Mouse (Mus musculus) ES-E14 (cell line): ENCODE measurements around the gene Lbh. TPM values are rescaled to one million over a fixed set of nuclear protein-coding genes. Genes with fewer than 3 reads are reported as not detected.

ENCODE experiments used
- DNase-seq: peaks from one replicate; pipeline ENCODE4 v3.0.0-alpha.2; 2013; ENCODE audit warnings: low read depth, low spot score
- H3K27ac ChIP-seq: 2 replicates; pipeline ENCODE4 v1.5.1; 2012; ENCODE audit warnings: low read depth, mild to moderate bottlenecking, low read length, moderate library complexity, mixed read lengths; ENCODE audit not compliant: poor library complexity, insufficient read depth, severe bottlenecking
- H3K36me3 ChIP-seq: 2 replicates; pipeline ENCODE4 v1.6.1; 2012; ENCODE audit warnings: mild to moderate bottlenecking, low read length, moderate library complexity, mixed read lengths; ENCODE audit not compliant: control insufficient read depth, poor library complexity, insufficient read depth, severe bottlenecking
- H3K4me1 ChIP-seq, 2 experiments: fragments of 150-350 bp in 1 of 2; sonication (generic) in 1 of 2; 2 replicates each; pipeline ENCODE4 v1.6.1; 2012; ENCODE audit warnings: low read length in 2 of 2, mild to moderate bottlenecking in 1 of 2, mixed read lengths in 1 of 2; ENCODE audit not compliant: control insufficient read depth in 2 of 2, insufficient read depth in 2 of 2, poor library complexity in 1 of 2
- H3K4me3 ChIP-seq, 2 experiments: fragments of 150-350 bp in 1 of 2; sonication (generic) in 1 of 2; 2 replicates each; pipeline ENCODE4 v1.5.1; 2012; ENCODE audit warnings: low read length in 2 of 2, low read depth in 1 of 2, mild to moderate bottlenecking in 1 of 2, mixed read lengths in 1 of 2; ENCODE audit not compliant: insufficient read depth in 1 of 2, poor library complexity in 1 of 2, severe bottlenecking in 1 of 2
- H3K9ac ChIP-seq: 2 replicates; pipeline ENCODE4 v1.6.1; 2012; ENCODE audit warnings: low read depth, mild to moderate bottlenecking, low read length, mixed read lengths; ENCODE audit not compliant: poor library complexity, insufficient read depth, severe bottlenecking
- H3K9me3 ChIP-seq: fragments of 150-350 bp; sonication (generic); 2 replicates; pipeline ENCODE4 v1.6.1; 2012; ENCODE audit warnings: low read depth, mild to moderate bottlenecking, low read length; ENCODE audit not compliant: control insufficient read depth, insufficient read depth
- CHD2 ChIP-seq: IDR thresholded peaks from 2 replicates; pipeline ENCODE4 v1.6.1; 2014; ENCODE audit warnings: mild to moderate bottlenecking, low read depth, low read length, inconsistent platforms
- HCFC1 ChIP-seq: IDR thresholded peaks from 2 replicates; pipeline ENCODE4 v1.6.1; 2012; ENCODE audit warnings: low read length, inconsistent platforms, borderline replicate concordance; ENCODE audit not compliant: insufficient read depth
- MAFK ChIP-seq: IDR thresholded peaks from 2 replicates; pipeline ENCODE4 v1.6.1; 2014; ENCODE audit warnings: mild to moderate bottlenecking, low read depth, low read length, inconsistent platforms; ENCODE audit not compliant: insufficient read depth
- ZC3H11A ChIP-seq: IDR thresholded peaks from 2 replicates; pipeline ENCODE4 v1.6.1; 2012; ENCODE audit warnings: low read depth, mild to moderate bottlenecking, inconsistent platforms, low read length, borderline replicate concordance
- ZNF384 ChIP-seq: IDR thresholded peaks from 2 replicates; pipeline ENCODE4 v1.6.1; 2012; ENCODE audit warnings: low read depth, low read length, inconsistent platforms
- in situ Hi-C, 2 experiments: fragments of 600-800 bp; cut with MboI; formaldehyde crosslinking; loops; one replicate each; pipeline ENCODE4 v1.15.1; 2025; ENCODE audit warnings: low sequenced_read_pairs in 2 of 2, inconsistent platforms in 1 of 2; ENCODE audit not compliant: unreplicated experiment in 2 of 2
- total RNA-seq: library from RNA; depleted of rRNA; stranded (reverse); fragments of 300-350 nt; gene quantifications from 2 replicates; pipeline ENCODE4 v1.2.3, GENCODE M21; 2012

The Lbh gene
- total RNA-seq, 1 experiment: 5.2 TPM

DNA sequence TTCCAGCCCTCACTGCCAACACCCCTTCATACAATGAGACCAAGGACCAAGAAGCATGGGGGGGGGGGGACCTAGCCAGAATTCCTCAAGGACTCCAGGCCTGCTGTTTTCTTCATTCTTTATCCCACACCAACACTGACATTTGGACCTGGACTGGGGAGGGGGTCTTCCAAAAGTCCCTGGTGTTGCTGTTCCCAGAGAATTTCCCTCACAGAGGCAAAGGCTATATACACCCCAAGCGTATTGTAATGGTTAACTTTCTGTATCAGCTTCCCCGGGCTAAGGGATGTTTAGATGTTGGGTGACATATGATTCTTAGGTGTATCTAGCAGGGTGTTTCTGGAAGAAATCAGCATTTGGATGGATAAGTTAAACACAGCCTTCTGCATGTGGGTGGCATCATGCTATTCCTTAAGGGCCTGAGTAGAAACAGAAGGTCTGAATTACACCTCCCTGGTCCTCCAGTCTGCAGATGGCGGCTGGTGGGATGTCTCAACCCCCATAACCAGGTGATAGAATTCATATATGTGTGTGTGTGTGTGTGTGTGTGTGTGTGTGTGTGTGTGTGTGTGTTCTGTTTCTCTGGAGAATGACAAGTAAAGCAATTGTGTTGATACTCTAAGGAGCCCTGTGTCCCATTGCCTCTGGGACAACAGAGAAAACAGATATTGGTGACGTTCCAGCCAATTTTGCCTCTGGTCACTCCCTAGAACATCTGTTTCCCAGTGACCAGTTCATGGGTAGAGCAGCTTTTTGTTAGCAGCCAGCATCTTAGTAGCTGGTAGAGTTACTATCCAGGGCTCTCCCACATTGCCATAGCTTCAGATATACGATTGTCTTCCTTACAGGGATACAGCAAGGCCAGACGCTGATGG is 35.9 kb downstream of the Lbh start:
- H3K36me3 ChIP-seq: no peaks in the 10 kb centered on the region
- no peaks in the 10 kb centered on the region for H3K9me3 ChIP-seq
- no peak overlapping the region for H3K4me3 ChIP-seq
- H3K9ac ChIP-seq: no peak overlapping the region
- TF ChIP-seq MAFK (no peak), ZC3H11A (no peak), CHD2 (no peak), HCFC1 (no peak), ZNF384 (no peak)
- DNase-seq: no peak
- no peaks in the 10 kb centered on the region for H3K4me1 ChIP-seq
- no peak overlapping the region for H3K27ac ChIP-seq
- in situ Hi-C loops: no loop called here

DNA sequence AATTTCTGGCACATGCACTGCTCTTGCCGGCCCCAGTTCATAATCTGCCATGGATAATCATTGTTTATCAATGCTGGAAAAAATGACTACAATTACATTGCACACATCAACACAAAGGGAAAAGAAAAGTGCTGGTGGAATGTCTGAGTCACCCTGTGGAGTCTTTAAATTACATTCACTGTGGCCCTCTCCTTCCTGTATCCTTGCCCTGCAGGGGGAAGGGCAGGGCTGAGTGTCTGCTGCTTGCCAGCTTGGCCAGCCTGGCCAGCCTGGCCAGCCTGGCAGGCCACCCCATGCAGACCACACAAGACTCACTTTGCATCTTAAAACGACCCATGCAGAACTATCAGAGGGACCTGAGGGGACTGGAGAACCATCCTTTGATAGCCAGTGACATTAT is 37.4 kb downstream of the Lbh start:
- DNase-seq: no peak

DNA sequence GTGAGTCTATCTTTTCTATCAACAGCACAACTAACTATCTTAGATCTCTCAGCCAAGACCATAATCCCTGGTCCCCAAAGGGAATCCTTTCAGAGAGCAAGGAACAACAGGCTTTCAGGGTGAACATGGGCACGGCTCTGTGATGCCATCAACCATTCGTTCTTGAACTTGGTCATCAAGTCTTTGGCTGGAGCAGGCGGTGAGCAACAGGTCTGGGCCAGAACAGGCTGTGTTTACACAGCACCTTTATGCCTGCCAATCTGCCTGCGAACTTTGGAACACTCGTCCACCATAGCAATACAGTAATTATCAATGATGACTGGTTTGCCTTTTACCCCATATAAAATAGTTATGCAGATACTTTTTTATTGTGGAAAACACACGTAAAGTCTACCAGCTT is 38.9 kb downstream of the Lbh start:
- in situ Hi-C loops: no loop called here
- Histone ChIP-seq H3K36me3 (no peaks in the 10 kb centered on the region), H3K27ac (no peak overlapping the region), H3K4me3 (no peak overlapping the region), H3K9me3 (no peaks in the 10 kb centered on the region), H3K9ac (no peak overlapping the region), H3K4me1 (no peaks in the 10 kb centered on the region)
- TF ChIP-seq MAFK (no peak), ZC3H11A (no peak), ZNF384 (no peak), CHD2 (no peak), HCFC1 (no peak)
- no peak for DNase-seq

More for the DNA sequence above, 37.4 kb downstream of the Lbh start:
- TF ChIP-seq MAFK (no peak), ZNF384 (no peak), HCFC1 (no peak), CHD2 (no peak), ZC3H11A (no peak)
- no peaks in the 10 kb centered on the region for H3K4me1 ChIP-seq
- H3K9me3 ChIP-seq: no peaks in the 10 kb centered on the region
- in situ Hi-C loops: no loop called here
- H3K9ac ChIP-seq: no peak overlapping the region
- no peak overlapping the region for H3K4me3 ChIP-seq
- no peak overlapping the region for H3K27ac ChIP-seq
- H3K36me3 ChIP-seq: no peaks in the 10 kb centered on the region

DNA sequence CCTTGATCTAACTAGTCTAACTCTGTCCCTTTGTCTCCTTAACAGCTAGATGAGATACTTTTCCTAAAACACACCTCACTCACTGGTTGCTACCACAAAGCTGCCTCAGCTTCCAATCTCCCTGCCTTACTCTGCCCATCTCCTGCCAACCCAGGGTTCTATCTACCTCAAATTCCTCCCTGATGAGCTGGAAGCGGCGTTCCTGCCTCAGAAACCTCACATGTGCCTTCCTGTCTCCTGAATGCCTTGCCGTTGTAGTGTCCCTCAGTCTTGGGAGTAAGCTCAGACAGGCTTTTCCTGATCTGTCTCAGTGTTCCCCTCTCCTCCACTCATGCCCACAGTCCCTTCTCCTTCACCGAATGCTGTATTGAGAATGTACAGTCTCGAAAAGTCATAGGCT is 40.8 kb downstream of the Lbh start:
- no peak for TF ChIP-seq CHD2
- no peak for TF ChIP-seq MAFK
- no peak for TF ChIP-seq ZNF384
- no peak for TF ChIP-seq ZC3H11A
- TF ChIP-seq HCFC1: no peak
- in situ Hi-C loops: no loop called here
- no peaks in the 10 kb centered on the region for H3K36me3 ChIP-seq
- H3K9ac ChIP-seq: no peak overlapping the region
- no peaks in the 10 kb centered on the region for H3K4me1 ChIP-seq
- H3K4me3 ChIP-seq: no peak overlapping the region
- no peak overlapping the region for H3K27ac ChIP-seq
- no peak for DNase-seq
- no peaks in the 10 kb centered on the region for H3K9me3 ChIP-seq
